Mouse (Mus musculus): ENCODE data around the gene Ank3. TPM values are rescaled to one million over a fixed set of nuclear protein-coding genes. Genes with fewer than 3 reads are reported as not detected.

Ank3 gene
- polyA plus RNA-seq, 1 experiment from 2014 or later = 34.9 TPM

DNA sequence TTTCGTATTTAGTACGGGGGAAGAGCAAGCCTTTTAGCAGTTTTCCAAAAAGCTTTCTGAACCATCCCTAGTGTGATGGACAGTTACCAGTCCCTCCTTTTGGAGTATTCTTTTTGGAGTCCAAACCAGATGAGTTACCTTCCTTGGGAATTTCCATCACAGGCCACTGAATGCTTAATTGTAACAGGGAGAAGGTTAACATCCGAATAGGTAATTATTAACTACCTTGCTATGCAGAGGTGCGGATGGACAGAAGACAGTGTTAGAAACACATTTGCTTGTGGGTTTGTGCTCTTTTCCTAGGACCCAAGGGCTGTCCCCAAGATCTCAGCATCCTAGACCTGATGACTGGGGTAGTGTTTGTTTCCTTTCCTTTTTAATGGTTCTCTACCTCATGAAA is 150.6 kb downstream of the Ank3 start:
- peaks cover 7% of the 10 kb centered on the region for H3K4me1 ChIP-seq
- no peaks in the 10 kb centered on the region for H3K36me3 ChIP-seq
- 95% methylated on average over 4 of the region's 4 CpGs for WGBS
- DNase-seq (ENCODE audit: low spot score) = no peak
- H3K9me3 ChIP-seq (replicated peaks) = no peaks in the 10 kb centered on the region
- H3K27ac ChIP-seq (replicated peaks) = no peak overlapping the region
- no peaks in the 10 kb centered on the region for H3K27me3 ChIP-seq (ENCODE audit: low read depth, poor library complexity, severe bottlenecking)
- H3K4me3 ChIP-seq = no peak overlapping the region

DNA sequence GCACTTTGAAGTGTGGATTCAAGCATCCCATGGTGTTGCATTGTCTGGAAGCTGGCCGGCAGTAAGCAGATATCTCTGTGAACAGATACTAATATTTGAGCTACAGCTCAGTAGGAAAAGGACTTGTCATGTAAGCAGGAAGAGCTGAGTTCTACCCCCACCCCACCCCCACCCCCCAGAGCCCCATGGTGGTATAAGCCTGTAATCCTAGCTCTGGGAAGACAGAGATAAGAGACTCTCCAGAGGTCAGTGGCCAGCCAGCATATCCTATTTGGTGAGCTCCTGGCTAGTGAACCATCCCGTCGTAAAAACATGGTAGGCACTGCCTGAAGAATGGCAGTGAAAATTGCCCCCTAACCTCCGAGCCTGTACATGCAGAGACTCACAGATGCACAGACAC is 152.3 kb downstream of the Ank3 start:
- DNase-seq (ENCODE audit: low spot score) = no peak
- Histone ChIP-seq H3K27ac (replicated peaks) (no peak overlapping the region), H3K27me3 (ENCODE audit: low read depth, poor library complexity, severe bottlenecking) (no peaks in the 10 kb centered on the region), H3K4me3 (no peak overlapping the region), H3K9me3 (replicated peaks) (no peaks in the 10 kb centered on the region), H3K4me1 (peaks cover 7% of the 10 kb centered on the region), H3K36me3 (no peaks in the 10 kb centered on the region)
- 57% methylated on average over 4 of the region's 4 CpGs for WGBS

DNA sequence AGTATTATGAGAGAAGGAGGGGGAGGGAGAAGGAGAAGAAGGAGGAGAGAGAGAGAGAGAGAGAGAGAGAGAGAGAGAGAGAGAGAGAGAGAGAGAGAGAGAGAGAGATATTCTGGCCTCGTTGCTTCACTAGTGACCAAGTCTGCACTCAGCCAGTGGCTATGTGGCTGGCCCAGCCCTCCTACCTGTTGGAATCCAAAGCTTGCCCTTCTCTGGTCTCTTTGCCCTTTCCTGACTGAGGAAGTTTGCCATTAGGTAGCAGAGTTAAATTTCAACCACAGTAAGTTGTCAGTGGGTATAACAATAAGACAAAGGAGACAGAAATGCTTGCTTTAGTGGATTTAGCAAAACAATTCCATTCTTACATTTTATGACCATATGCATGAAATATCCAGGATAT is 154.5 kb downstream of the Ank3 start:
- no peak for DNase-seq (ENCODE audit: low spot score)
- Histone ChIP-seq H3K27me3 (ENCODE audit: low read depth, poor library complexity, severe bottlenecking) (no peaks in the 10 kb centered on the region), H3K36me3 (no peaks in the 10 kb centered on the region), H3K4me3 (no peak overlapping the region), H3K27ac (replicated peaks) (no peak overlapping the region), H3K4me1 (peaks cover 7% of the 10 kb centered on the region), H3K9me3 (replicated peaks) (no peaks in the 10 kb centered on the region)
- WGBS = 64% methylated on average over 1 of the region's 1 CpGs

DNA sequence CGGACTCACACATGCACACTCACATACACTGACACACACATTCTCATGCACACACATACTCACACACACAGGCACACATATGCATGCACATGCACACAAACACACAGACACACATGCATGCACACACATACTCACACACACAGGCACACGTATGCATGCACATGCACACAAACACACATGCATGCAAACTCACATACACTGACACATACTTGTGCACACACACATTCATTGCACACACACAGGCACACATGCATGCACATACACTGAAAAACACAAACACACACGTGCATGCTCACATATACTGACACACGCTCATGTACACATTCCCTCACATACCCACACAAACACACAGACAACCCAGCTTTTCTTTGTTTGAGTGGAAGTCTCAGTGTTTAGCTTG is 157.0 kb downstream of the Ank3 start:
- Histone ChIP-seq H3K27ac (replicated peaks) (no peak overlapping the region), H3K4me1 (peaks cover 5% of the 10 kb centered on the region), H3K27me3 (ENCODE audit: low read depth, poor library complexity, severe bottlenecking) (no peaks in the 10 kb centered on the region), H3K36me3 (no peaks in the 10 kb centered on the region), H3K9me3 (replicated peaks) (no peaks in the 10 kb centered on the region), H3K4me3 (no peak overlapping the region)
- WGBS = 90% methylated on average over 4 of the region's 4 CpGs
- DNase-seq (ENCODE audit: low spot score) = no peak

DNA sequence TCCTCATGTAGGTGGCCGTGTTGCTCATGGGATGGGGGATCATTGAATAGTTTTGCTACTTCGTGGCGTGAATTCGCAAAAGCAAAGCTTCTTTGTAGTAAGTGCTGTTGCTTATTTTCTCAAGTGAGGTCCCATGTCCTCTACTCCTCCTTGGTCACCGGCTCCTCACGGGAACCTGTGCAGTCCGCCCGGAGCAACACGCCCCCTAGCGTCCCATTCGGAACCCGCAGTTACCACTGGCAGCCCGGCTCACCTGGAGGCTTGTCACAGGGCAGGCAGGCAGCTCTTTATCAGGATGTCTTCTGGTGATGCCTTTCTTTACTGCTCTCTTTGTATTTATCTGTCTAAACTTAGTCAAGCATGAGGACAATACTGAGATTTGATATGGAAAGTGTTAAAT is 157.7 kb downstream of the Ank3 start:
- no peaks in the 10 kb centered on the region for H3K36me3 ChIP-seq
- no peak overlapping the region for H3K4me3 ChIP-seq
- H3K27ac ChIP-seq (replicated peaks) = no peak overlapping the region
- 14% methylated on average over 13 of the region's 13 CpGs for WGBS
- peak; percentile 42 for DNase-seq (ENCODE audit: low spot score)
- H3K9me3 ChIP-seq (replicated peaks) = no peaks in the 10 kb centered on the region
- H3K4me1 ChIP-seq = no peaks in the 10 kb centered on the region
- no peaks in the 10 kb centered on the region for H3K27me3 ChIP-seq (ENCODE audit: low read depth, poor library complexity, severe bottlenecking)

DNA sequence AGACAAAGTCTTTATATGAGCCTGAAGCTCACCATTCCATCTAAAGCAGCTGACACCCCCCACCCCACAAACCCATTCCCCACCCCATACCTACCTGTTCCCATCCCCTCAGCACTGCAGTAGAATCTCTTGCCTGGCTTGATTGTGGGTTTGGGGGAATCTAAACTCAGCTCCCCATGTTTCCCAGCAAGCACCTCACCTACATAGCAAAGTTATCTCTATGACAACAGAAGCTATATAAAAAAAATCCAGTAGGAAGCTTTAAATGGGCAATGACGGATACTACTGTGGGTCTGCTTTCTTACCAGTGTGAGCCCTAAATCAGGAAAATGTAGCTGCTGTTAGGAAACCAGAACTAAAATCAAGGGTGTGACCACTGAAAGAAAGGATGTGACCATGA is 161.7 kb downstream of the Ank3 start:
- no peak overlapping the region for H3K27ac ChIP-seq (replicated peaks)
- H3K9me3 ChIP-seq (replicated peaks) = no peaks in the 10 kb centered on the region
- no peak for DNase-seq (ENCODE audit: low spot score)
- H3K4me3 ChIP-seq = no peak overlapping the region
- WGBS = 82% methylated on average over 1 of the region's 1 CpGs
- H3K27me3 ChIP-seq (ENCODE audit: low read depth, poor library complexity, severe bottlenecking) = no peaks in the 10 kb centered on the region
- H3K36me3 ChIP-seq = no peaks in the 10 kb centered on the region
- H3K4me1 ChIP-seq = peaks cover 12% of the 10 kb centered on the region

DNA sequence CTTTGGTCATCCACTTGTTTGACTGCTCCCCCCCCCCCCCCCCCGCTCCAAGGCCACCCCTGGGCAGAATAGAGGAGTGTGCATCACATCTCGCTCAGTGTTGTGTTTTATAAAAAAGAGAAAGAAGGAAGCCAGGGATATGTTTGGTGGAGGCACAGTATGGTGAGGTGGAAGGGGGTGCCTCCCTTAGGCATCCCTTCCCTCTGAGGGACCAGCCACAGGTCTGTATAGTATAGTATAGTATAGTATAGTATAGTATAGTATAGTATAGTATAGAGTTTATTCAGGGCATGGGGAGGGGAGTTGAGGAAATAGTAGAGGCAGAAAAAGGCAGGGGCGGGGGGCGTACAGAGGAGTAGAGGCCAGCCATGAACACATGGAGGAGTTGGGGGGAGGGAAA is 164.4 kb downstream of the Ank3 start:
- 64% methylated on average over 4 of the region's 4 CpGs for WGBS
- peaks cover 12% of the 10 kb centered on the region for H3K4me1 ChIP-seq
- no peaks in the 10 kb centered on the region for H3K27me3 ChIP-seq (ENCODE audit: low read depth, poor library complexity, severe bottlenecking)
- H3K27ac ChIP-seq (replicated peaks) = no peak overlapping the region
- no peaks in the 10 kb centered on the region for H3K36me3 ChIP-seq
- H3K4me3 ChIP-seq = no peak overlapping the region
- H3K9me3 ChIP-seq (replicated peaks) = no peaks in the 10 kb centered on the region
- DNase-seq (ENCODE audit: low spot score) = no peak

DNA sequence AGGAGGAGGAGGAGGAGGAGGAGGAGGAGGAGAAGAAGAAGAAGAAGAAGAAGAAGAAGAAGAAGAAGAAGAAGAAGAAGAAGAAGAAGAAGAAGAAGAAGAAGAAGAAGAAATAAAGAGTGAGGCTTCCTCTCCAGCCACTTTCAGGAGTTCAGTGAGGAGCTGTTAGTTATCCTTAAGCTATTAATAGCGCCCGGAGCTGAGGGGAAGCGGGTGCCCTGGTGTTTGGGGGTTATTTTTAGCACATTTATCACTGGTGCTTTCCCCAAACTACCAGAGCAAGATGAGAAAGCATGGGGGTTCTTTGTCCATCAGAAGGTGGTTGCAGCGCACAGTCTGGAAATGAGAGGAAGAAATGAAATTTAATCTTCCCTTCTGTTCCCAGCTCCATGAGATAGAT is 166.5 kb downstream of the Ank3 start:
- DNase-seq (ENCODE audit: low spot score) = no peak
- Histone ChIP-seq H3K9me3 (replicated peaks) (no peaks in the 10 kb centered on the region), H3K27me3 (ENCODE audit: low read depth, poor library complexity, severe bottlenecking) (peaks cover 2% of the 10 kb centered on the region; the same call in 1 of the 2 replicates), H3K4me3 (no peak overlapping the region), H3K36me3 (no peaks in the 10 kb centered on the region), H3K4me1 (peaks cover 17% of the 10 kb centered on the region), H3K27ac (replicated peaks) (no peak overlapping the region)
- 83% methylated on average over 4 of the region's 4 CpGs for WGBS

DNA sequence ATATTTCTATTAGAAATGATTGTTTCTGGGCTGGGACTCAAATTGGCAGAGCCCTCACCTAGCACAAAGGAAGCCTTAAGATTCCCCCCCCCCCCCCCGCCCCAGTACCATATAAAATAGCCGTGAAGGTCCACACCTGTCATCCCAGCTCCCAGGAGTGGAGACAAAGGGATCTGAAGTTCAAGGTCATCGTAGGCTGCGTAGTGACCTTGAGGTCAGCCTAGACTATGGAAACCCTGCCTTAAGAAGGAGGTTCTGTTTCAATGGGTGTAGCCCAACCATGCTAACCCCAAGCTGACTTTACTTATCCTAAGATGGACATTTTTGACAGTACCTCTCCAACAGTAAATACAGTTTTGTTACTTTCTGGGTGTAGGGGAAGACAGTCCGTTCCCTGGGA is 170.4 kb downstream of the Ank3 start:
- Histone ChIP-seq H3K4me3 (no peak overlapping the region), H3K36me3 (no peaks in the 10 kb centered on the region), H3K27ac (replicated peaks) (no peak overlapping the region), H3K27me3 (ENCODE audit: low read depth, poor library complexity, severe bottlenecking) (peaks cover 40% of the 10 kb centered on the region), H3K9me3 (replicated peaks) (no peaks in the 10 kb centered on the region), H3K4me1 (peaks cover 40% of the 10 kb centered on the region)
- WGBS = 89% methylated on average over 5 of the region's 5 CpGs
- no peak for DNase-seq (ENCODE audit: low spot score)

DNA sequence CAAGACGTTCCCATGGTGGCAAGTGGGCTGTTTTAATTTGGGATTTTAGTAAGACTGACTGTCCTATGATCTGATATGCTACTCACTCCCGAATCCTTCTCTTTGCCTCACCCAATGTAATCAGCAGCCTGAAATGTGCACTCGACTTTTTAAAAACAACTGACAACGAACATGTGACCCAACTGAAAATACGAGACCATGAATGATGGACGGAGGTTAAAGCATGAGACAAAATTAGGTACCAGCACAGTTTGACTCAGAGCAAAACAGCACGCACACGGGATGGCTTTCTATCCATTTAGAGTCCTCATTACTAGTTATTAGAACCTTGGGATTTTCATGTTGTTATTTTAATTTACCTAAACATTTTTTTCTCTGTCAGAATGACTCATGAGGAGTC is 171.2 kb downstream of the Ank3 start:
- no peaks in the 10 kb centered on the region for H3K36me3 ChIP-seq
- DNase-seq (ENCODE audit: low spot score) = no peak
- WGBS = 85% methylated on average over 8 of the region's 8 CpGs
- no peaks in the 10 kb centered on the region for H3K9me3 ChIP-seq (replicated peaks)
- H3K27ac ChIP-seq (replicated peaks) = no peak overlapping the region
- H3K4me1 ChIP-seq = peaks cover 48% of the 10 kb centered on the region
- no peak overlapping the region for H3K4me3 ChIP-seq
- H3K27me3 ChIP-seq (ENCODE audit: low read depth, poor library complexity, severe bottlenecking) = peaks cover 47% of the 10 kb centered on the region

DNA sequence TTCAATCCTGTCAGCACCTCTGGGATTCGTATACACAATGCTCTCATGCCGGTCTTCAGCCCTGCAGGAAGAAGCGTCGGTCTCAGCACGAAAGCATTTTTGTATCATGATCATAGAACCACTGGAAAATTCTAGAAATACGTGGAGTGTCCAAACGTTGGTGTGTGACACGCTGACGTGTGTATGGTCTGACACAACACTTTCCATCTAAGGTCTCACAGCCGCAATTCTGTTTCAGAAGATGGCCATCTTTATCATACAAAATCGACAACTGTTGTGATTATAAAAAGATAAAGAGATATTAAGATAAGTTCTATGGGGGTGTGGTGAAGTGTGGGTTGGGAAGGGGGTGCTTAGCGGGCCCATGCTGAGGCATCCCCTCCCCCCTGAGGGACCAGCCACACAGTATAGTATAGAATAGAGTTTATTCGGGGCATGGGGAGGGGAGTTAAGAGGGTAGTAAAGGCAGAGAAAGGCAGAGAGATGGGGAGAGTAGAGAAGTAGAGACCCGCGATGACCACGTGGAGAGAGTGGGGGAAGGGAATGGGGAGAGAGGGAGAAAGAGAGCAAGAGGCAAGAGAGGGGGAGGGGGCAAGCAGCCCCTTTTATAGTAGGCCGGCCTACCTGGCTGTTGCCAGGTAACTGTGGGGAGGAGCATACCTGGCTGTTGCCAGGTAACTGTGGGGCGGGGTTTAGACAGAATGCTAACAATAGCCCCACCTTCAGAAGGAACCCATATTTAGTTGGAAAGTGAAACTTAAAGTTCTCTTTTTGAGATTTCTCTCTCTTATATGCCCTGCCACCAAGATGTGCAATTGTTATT is 172.1 kb downstream of the Ank3 start:
- H3K9me3 ChIP-seq (replicated peaks) = no peaks in the 10 kb centered on the region
- H3K36me3 ChIP-seq = no peaks in the 10 kb centered on the region
- H3K4me3 ChIP-seq = peak overlapping the region; percentile 41
- H3K4me1 ChIP-seq = peaks cover 57% of the 10 kb centered on the region
- H3K27ac ChIP-seq (replicated peaks) = no peak overlapping the region
- WGBS = 40% methylated on average over 18 of the region's 18 CpGs
- DNase-seq (ENCODE audit: low spot score) = no peak
- H3K27me3 ChIP-seq (ENCODE audit: low read depth, poor library complexity, severe bottlenecking) = peaks cover 56% of the 10 kb centered on the region

DNA sequence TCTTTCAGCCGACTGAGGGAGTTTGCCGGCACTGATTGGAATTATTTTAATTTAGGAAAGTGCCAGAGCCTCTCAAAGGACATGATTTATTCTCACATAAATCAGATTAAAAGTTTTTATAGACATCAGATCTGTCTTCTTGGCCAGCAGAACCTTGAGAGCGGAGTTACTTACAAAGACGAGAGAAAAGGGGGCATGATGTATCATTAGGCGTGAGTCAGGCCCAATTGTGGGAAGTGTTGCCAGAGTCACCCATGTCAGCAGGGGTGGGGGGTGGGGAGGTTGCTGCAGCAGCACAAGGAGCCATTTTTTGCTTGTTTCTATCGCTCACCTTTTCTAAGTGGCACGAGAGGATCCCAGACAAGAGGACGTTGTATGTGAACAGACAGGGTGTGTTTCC is 172.8 kb downstream of the Ank3 start:
- 3% methylated on average over 8 of the region's 8 CpGs for WGBS
- Histone ChIP-seq H3K27me3 (ENCODE audit: low read depth, poor library complexity, severe bottlenecking) (peaks cover 60% of the 10 kb centered on the region), H3K9me3 (replicated peaks) (no peaks in the 10 kb centered on the region), H3K4me1 (peaks cover 62% of the 10 kb centered on the region), H3K27ac (replicated peaks) (no peak overlapping the region), H3K36me3 (no peaks in the 10 kb centered on the region), H3K4me3 (peak overlapping the region; percentile 41)
- no peak for DNase-seq (ENCODE audit: low spot score)

DNA sequence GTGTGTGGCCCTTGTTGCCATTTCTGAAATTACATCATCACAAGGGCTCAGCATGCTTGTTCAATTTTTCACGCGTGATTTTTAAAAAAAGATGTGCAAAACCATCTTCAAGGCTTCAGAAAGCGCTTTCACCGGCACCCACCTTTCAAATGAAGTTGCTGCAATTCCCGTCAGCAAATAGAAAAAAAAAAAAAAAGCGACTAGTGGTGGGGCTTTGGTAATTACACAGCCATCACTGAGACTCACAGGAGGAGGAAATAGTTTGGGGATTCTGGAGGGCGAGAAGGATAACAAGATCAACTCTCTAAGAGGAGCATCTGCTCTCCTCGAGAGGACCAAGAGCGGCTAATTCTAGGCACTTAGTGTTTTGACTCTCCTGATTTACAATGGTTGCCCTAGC is 173.4 kb downstream of the Ank3 start:
- peaks cover 62% of the 10 kb centered on the region for H3K4me1 ChIP-seq
- H3K36me3 ChIP-seq = no peaks in the 10 kb centered on the region
- no peaks in the 10 kb centered on the region for H3K9me3 ChIP-seq (replicated peaks)
- 1% methylated on average over 9 of the region's 9 CpGs for WGBS
- no peak for DNase-seq (ENCODE audit: low spot score)
- peak overlapping the region; percentile 41 for H3K4me3 ChIP-seq
- peaks cover 60% of the 10 kb centered on the region for H3K27me3 ChIP-seq (ENCODE audit: low read depth, poor library complexity, severe bottlenecking)
- H3K27ac ChIP-seq (replicated peaks) = no peak overlapping the region

Measured in midbrain, embryonic 10.5 days (tissue).